19 mouse cellular contexts compared by ENCODE assay signal in the genomic region with DNA sequence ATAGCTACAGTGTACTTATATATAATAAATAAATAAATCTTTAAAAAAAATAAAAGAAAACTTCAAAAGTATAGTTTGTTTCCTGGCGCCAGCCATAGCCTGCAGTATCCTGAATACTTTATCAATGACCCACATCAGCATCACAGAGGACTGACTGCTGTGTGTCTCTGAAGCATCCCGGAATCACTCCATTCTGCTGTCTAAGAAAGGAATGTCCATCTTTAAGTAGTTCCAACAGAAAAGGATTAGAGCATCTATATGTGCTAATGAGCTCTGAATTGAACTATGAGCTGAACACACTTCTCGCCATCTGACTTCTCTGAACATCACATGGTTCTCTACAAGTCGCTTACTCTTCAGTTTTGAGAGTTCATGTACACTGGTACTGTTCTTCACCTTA.
"Had no signal": no experiment of that assay in that cellular context is flagged by ENCODE, and none has a peak within 500 bp of the region (broad histone marks: within the 10 kb centered on the region; RNA-seq: fewer than 3 reads in every experiment).

No protein-coding gene starts in this region.

- DNase-seq: cerebellum, adult 9-11 months; cerebellum, postnatal 10 days; cerebellum, postnatal 14 days; cerebellum, postnatal 25 days; cerebellum, postnatal 36 days; embryo, embryonic 11 days; forebrain, postnatal 0 days; gastrocnemius, adult 2 months; gastrocnemius, postnatal 10 days; gastrocnemius, postnatal 14 days; gastrocnemius, postnatal 25 days; gastrocnemius, postnatal 36 days; heart, adult 11 months; heart, adult 18-20 months; heart, adult 2 months had no signal

- ATAC-seq: forebrain, embryonic 13.5 days; forebrain, embryonic 14.5 days; forebrain, embryonic 15.5 days; forebrain, embryonic 16.5 days had no signal
